Mouse (Mus musculus): Measurements from ENCODE around the gene Reg1. TPM values are rescaled to one million over a fixed set of nuclear protein-coding genes. Genes with fewer than 3 reads are reported as not detected.

The Reg1 gene
- not detected in 2 replicates for polyA plus RNA-seq (2015; fragmentation: Nextera tagmentation; extraction: Ambion mirVana)

DNA sequence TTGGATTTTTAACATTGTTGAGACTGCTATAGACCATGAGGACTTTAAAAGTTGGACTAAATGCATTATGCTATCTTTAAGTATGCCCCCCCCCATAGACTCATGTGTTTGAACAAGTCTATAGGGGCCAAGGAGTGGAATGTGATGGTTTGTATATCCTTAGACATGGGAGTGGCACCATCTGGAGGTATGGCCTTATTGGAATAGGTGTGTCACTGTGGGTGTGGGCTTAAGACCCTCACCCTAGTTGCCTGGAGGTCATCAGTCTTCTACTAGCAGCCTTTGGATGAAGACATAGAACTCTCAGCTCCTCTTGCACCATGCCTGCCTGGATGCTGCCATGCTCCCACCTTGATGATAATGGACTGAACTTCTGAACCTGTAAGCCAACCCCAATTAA is at the start of gene Reg1:
TSS of gene Reg1 (plus strand) at position 301 of the 400 bp plus-strand sequence.

DNA sequence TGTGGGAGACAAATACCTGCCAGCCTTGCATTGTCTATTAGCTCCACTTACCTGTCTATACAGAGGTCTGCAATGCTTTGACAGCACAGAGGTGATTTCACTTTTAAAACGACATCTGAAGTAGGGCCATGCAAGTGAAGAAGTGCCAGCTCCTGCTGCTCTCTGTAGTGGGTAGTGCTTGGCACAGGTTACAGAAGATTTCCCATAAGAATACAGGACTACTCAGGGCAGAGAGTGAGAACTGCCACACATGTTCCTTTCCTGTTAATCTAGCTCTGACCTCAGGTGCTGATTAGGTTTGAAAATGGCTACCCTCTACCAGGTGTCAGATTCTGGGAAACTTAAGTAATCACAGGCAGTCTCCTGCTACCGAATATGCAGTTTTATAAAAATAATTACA is 43.7 kb upstream of the Reg1 start, which contains the start of gene Reg3d:
TSS of gene Reg3d (minus strand) at position 101 of the 400 bp plus-strand sequence.

DNA sequence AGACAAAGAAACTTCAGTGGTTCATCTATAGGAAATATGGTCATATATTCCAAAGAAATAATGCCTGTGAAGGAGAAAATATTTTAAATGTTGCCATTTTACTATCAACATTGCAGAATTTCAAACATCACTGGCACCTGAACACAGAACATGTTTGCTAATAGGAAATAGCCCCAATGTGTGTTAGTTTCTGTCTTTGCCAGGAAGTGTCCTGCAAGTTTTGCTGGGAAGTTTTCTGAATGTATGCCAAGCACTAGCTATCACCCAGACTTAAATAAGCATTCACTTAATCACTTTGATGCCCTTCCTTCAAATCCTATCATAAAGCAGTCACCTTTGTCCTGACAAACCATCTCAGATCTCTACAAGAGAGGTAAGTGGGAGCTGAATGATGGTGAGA is 42.1 kb upstream of the Reg1 start, which contains the start of gene Reg3a:
TSS of gene Reg3a (plus strand) at position 301 of the 400 bp plus-strand sequence.

DNA sequence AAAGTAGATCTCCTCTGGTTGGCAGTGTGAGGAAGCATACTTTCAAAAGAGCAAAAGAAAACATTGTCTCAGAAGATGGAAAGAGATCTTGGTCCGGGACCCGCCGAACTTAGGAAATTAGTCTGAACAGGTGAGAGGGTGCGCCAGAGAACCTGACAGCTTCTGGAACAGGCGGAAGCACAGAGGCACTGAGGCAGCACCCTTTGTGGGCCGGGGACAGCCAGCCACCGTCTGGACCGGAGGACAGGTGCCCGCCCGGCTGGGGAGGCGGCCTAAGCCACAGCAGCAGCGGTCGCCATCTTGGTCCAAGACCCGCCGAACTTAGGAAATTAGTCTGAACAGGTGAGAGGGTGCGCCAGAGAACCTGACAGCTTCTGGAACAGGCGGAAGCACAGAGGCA is 27.2 kb upstream of the Reg1 start, which contains the start of gene Reg2:
TSS of gene Reg2 (plus strand) at position 301 of the 400 bp plus-strand sequence.

DNA sequence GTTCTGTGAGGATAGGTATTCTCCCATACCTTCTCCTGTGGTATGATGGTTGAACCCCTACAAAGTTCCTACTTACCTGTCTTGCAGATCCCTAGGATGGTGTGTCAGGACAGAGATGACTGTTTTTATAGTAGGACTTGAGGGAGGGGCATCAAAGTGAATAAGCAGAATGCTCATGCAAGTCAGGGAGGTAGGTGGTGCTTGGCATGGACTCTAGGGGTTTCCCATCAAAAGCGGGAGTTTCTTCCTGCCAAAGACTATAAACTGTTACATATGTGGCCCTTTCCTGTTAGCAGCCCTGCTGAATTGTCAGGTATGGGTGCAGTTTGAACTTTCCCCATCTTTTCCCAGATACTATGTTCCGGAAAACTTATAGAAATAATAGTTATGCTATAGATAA is 46.3 kb downstream of the Reg1 start, which contains the start of gene Reg3g:
TSS of gene Reg3g (minus strand) at position 101 of the 400 bp plus-strand sequence.

Other genes with a start within 250 kb of the Reg1 start
- gene Reg3b, start 52.1 kb upstream of the Reg1 start, polyA plus RNA-seq (2015; fragmentation: Nextera tagmentation; extraction: Ambion mirVana), result not detected in 2 replicates
- not detected in 2 replicates for gene Reg3d, start 43.8 kb upstream of the Reg1 start, polyA plus RNA-seq (2015; fragmentation: Nextera tagmentation; extraction: Ambion mirVana)
- gene Reg3a, start 42.0 kb upstream of the Reg1 start, polyA plus RNA-seq (2015; fragmentation: Nextera tagmentation; extraction: Ambion mirVana), result not detected in 2 replicates
- not detected in 2 replicates for gene Reg2, start 27.1 kb upstream of the Reg1 start, polyA plus RNA-seq (2015; fragmentation: Nextera tagmentation; extraction: Ambion mirVana)
- gene Reg3g, start 46.2 kb downstream of the Reg1 start, polyA plus RNA-seq (2015; fragmentation: Nextera tagmentation; extraction: Ambion mirVana), result not detected in 2 replicates

All from skeletal muscle tissue, postnatal 0 days (tissue).